Mouse (Mus musculus): ENCODE results near the gene D630003M21Rik.
A peak's percentile ranks its signal among the peaks of the same experiment; 100 is the strongest.

D630003M21Rik gene

GRCm38 (mm10) chr2:158141271-158141670, 87.8 kb downstream of the D630003M21Rik start:
- no peak for DNase-seq (ENCODE audit: low spot score)

DNA sequence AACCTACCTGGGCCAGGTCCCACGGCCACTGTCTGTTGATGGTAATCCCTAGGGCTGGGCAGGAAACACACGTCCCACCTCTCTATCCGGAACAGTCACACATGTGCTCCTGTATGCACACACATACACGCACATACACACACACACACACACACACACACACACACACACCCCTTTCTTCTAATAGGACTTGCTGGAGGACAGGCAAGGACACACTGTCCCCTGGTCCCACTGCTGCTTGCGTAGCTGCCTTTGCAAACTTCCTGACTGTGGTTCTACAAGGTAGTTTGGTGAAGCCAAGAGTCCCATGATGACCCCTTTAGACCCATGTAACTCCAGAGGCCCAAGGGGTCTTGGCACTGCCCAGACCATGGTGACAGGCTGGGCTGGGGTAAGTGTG, 88.4 kb downstream of the D630003M21Rik start:
- DNase-seq (ENCODE audit: low spot score): no peak

DNA sequence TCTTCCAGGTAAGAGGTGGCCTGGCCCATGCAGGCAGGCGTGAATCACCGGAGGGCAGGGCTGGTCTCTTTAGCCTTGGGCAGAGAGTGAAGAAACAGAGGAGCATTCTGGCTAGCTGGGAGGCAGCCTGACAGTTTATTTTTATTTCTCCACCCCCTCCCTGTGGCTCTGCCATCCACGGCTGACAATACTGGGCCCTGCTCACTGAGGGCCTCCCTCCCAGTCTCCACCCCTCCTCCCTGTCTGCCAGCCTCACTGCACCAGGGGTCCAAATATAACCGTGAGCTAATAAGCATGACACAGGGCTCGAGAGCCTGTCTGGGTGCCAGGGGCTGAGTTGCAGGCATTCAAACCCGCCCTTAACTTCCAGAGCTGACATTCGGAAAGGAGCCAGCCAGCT, 89.4 kb downstream of the D630003M21Rik start:
- DNase-seq (ENCODE audit: low spot score): peak; percentile 35

DNA sequence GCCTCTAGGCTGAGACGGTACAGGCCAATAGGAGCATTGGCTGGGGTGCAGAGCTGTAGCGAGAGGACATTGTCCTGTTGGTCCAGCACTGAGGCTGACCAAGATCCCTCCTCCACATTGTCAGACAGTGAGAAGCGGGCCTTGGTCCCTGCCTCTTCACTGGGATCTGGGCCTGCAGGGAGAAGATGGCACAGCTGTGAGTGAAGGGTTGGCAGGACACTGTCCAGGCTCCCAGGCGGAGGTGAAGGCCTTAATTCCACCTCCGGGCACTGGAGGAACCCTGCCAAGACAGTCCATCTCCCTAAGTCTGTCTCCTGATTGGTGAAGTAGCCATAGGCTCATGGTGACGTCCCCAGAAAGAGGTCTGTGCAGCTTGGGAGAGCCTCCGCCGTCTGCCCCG, 90.2 kb downstream of the D630003M21Rik start:
- no peak for DNase-seq (ENCODE audit: low spot score)

- DNase-seq (ENCODE audit: low spot score): no peak
These were observed 91.3 kb downstream of the D630003M21Rik start for GRCm38 (mm10) chr2:158137771-158138170.

DNA sequence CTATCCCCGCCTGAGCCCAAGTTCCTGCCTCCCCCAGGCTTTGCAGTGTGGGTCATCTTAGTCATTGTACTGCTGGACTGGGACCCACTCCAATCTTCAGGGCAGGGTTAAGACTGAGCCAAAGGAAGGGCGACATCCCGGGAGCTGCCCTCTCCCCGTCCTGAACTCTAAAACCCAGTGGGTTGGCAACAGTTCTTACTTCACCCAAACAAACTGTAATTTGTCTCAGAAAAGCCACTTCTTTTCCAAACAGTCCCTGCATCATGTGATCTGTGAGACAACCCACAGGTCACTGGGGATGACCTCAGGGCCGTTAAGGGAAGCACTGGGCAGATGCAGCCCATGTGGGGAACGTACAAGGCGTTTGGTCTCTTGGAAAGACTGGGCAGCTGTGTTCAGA, 92.8 kb downstream of the D630003M21Rik start:
- no peak for DNase-seq (ENCODE audit: low spot score)

DNA sequence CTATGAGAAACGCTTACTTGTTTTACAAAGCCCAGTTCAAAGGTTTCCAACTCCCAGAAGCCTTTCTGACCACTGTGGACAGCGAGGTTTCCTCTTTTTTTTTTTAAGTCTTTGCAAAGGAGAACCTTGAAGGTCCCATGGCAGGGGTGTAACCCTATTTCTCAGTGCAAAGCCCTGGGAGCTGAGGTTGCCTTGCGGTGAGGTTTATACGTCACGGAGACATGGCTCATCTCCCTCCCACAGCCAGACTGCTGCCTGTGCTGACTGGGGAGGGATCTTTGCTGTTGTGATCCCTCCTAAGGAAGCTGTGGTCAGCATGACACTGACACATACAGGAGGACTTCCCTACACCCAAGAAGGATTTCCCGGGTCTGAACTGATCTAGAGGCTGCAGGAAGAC, 96.0 kb downstream of the D630003M21Rik start:
- DNase-seq (ENCODE audit: low spot score): no peak
